Mouse (Mus musculus) small intestine, adult 2 months (tissue): ENCODE results near the gene Adamts20.

Source experiments
- CTCF ChIP-seq: fragments of 200-500 bp; IDR thresholded peaks from 2 replicates; pipeline ENCODE4 v1.5.1; 2012; ENCODE audit warnings: low read depth, mild to moderate bottlenecking, control low read depth, inconsistent platforms, low read length, moderate library complexity, mixed read lengths; ENCODE audit not compliant: insufficient replicate concordance, insufficient read length; ENCODE audit errors: extremely low read depth
- POLR2A ChIP-seq: fragments of 200-500 bp; IDR thresholded peaks from 2 replicates; pipeline ENCODE4 v1.6.1; 2012; ENCODE audit warnings: low read depth, mild to moderate bottlenecking, control low read depth, inconsistent platforms, low read length, moderate library complexity

DNA sequence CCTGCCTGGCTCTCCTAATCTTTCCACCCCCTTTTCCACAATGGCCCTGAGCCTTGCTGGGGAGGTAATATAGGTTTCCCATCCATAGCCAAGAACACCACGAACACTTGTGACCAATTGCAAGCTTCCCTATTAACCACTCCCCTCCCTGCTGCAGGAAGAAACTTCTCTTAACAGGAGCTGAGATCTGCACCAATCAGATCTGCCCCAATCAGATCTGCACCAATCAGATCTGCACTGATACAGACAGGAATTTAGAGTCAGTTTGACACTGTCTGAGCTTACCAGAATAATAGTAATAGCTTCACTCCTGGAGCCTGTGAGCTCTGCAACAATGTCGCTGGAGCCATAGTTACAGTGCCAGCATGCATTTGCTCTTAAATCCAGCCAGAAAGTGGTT lies 58.9 kb downstream of the Adamts20 start:
- TF ChIP-seq POLR2A (no peak), CTCF (no peak)
